Comparison of ENCODE assay signal across 11 mouse cellular contexts in the genomic region with DNA sequence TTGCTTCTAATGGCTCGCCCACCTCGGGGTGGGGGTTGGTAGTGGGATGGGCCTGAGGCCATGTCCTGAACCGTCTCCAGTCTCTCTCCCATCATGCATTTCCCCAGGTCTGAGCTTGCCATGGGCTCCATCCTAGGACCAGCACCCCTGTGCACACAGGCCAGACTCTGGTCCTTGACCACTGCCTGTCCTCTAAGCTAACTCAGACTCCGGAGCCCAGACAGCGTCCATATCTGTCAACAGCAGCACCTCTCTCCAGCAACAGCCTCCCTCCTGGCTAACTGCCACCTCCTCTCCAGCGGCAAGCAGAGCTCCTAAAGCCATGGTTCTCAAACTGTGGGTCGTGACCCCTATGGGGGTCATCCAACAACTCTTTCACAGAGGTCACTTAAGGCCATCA. TPM values are rescaled to one million over a fixed set of nuclear protein-coding genes. Genes with fewer than 3 reads are reported as not detected.
DNase-seq lines count a peak whose midpoint lies in the region; ATAC-seq and TF ChIP-seq lines count a peak whose summit lies in the region.
"Had no signal": no experiment of that assay in that cellular context is flagged by ENCODE, and none has a peak within 500 bp of the region (broad histone marks: within the 10 kb centered on the region; RNA-seq: fewer than 3 reads in every experiment).

No protein-coding gene starts in this region.

- TF ChIP-seq CTCF in liver, postnatal 0 days (IDR thresholded peaks at IDR 0.05; ENCODE audit: low read depth) = no peak

- no peak for TF ChIP-seq EP300 in liver, postnatal 0 days (IDR thresholded peaks at IDR 0.05; ENCODE audit: low read depth)

- H3K27me3 ChIP-seq in liver, embryonic 13.5 days = peaks cover 78% of the 10 kb centered on the region
- peaks cover 23% of the 10 kb centered on the region for H3K27me3 ChIP-seq in liver, postnatal 0 days (ENCODE audit: insufficient read depth, low read length)
- peaks cover 85% of the 10 kb centered on the region for H3K27me3 ChIP-seq in hindbrain, embryonic 13.5 days
- peaks cover 75% of the 10 kb centered on the region for H3K27me3 ChIP-seq in neural tube, embryonic 13.5 days

- no peak for ATAC-seq in liver, embryonic 13.5 days (ENCODE audit: low read depth)
- no peak for ATAC-seq in liver, postnatal 0 days
- 0 out of 2 replicates have a peak, but pooled peaks have one; percentile 33 for ATAC-seq in hindbrain, embryonic 13.5 days (ENCODE audit: low FRiP score)
- 0 out of 2 replicates have a peak, but pooled peaks have one; percentile 21 for ATAC-seq in neural tube, embryonic 13.5 days (ENCODE audit: low read depth)

- peak; percentile 26 for DNase-seq in adrenal gland, postnatal 10 days
- DNase-seq in adrenal gland, adult 8-10 months = no peak
- DNase-seq in liver, embryonic 13.5 days = no peak
- no peak for DNase-seq in liver, postnatal 0 days
- DNase-seq in layer of hippocampus, postnatal 10 days (ENCODE audit: low spot score in 2 of 2) = no peak
- no peak for DNase-seq in Muller cell, postnatal 12 days (ENCODE audit: inconsistent ontology term)
- DNase-seq: cerebellum, postnatal 36 days; thymus, adult 18-20 months had no signal

- no peaks in the 10 kb centered on the region for H3K36me3 ChIP-seq in liver, embryonic 13.5 days
- no peaks in the 10 kb centered on the region for H3K36me3 ChIP-seq in liver, postnatal 0 days (replicated peaks; ENCODE audit: insufficient read depth, low read length)
- H3K36me3 ChIP-seq in hindbrain, embryonic 13.5 days = no peaks in the 10 kb centered on the region
- no peaks in the 10 kb centered on the region for H3K36me3 ChIP-seq in neural tube, embryonic 13.5 days

- H3K4me1 ChIP-seq in liver, embryonic 13.5 days (replicated peaks) = peaks cover 15% of the 10 kb centered on the region
- peaks cover 3% of the 10 kb centered on the region; the same call in 1 of the 2 replicates for H3K4me1 ChIP-seq in liver, postnatal 0 days (ENCODE audit: insufficient read depth)
- peaks cover 15% of the 10 kb centered on the region for H3K4me1 ChIP-seq in hindbrain, embryonic 13.5 days (replicated peaks)
- H3K4me1 ChIP-seq in neural tube, embryonic 13.5 days (replicated peaks) = peaks cover 16% of the 10 kb centered on the region

- H3K9ac ChIP-seq in liver, embryonic 13.5 days = no peak overlapping the region
- no peak overlapping the region for H3K9ac ChIP-seq in liver, postnatal 0 days (replicated peaks)
- H3K9ac ChIP-seq in hindbrain, embryonic 13.5 days = peak overlapping the region; percentile 56; the same call in 1 of the 2 replicates
- peak overlapping the region; percentile 53 for H3K9ac ChIP-seq in neural tube, embryonic 13.5 days

- no peaks in the 10 kb centered on the region for H3K9me3 ChIP-seq in liver, embryonic 13.5 days (replicated peaks)
- no peaks in the 10 kb centered on the region for H3K9me3 ChIP-seq in liver, postnatal 0 days (ENCODE audit: low read length)
- no peaks in the 10 kb centered on the region for H3K9me3 ChIP-seq in hindbrain, embryonic 13.5 days
- H3K9me3 ChIP-seq in neural tube, embryonic 13.5 days = no peaks in the 10 kb centered on the region

- H3K4me2 ChIP-seq in liver, embryonic 13.5 days = 0 out of 2 replicates have a peak overlapping the region, but pooled peaks have one; percentile 26
- H3K4me2 ChIP-seq in liver, postnatal 0 days (ENCODE audit: low read depth, low read length) = no peak overlapping the region
- peak overlapping the region; percentile 46; the same call in 1 of the 2 replicates for H3K4me2 ChIP-seq in hindbrain, embryonic 13.5 days
- H3K4me2 ChIP-seq in neural tube, embryonic 13.5 days = peak overlapping the region; percentile 51; the same call in 1 of the 2 replicates

- no peak overlapping the region for H3K27ac ChIP-seq in liver, embryonic 13.5 days
- no peak overlapping the region for H3K27ac ChIP-seq in liver, postnatal 0 days (ENCODE audit: low read depth)
- H3K27ac ChIP-seq in hindbrain, embryonic 13.5 days = no peak overlapping the region
- no peak overlapping the region for H3K27ac ChIP-seq in neural tube, embryonic 13.5 days (replicated peaks)

- WGBS in liver, embryonic 13.5 days (ENCODE audit: insufficient replicate concordance) = 28% methylated on average over 7 of the region's 7 CpGs
- 28% methylated on average over 7 of the region's 7 CpGs for WGBS in liver, postnatal 0 days (ENCODE audit: insufficient replicate concordance)
- WGBS in hindbrain, embryonic 13.5 days = 9% methylated on average over 7 of the region's 7 CpGs
- 9% methylated on average over 7 of the region's 7 CpGs for WGBS in neural tube, embryonic 13.5 days

- no peak overlapping the region for H3K4me3 ChIP-seq in liver, embryonic 13.5 days (replicated peaks)
- no peak overlapping the region for H3K4me3 ChIP-seq in liver, postnatal 0 days (ENCODE audit: low read depth, low read length)
- H3K4me3 ChIP-seq in hindbrain, embryonic 13.5 days = no peak overlapping the region
- H3K4me3 ChIP-seq in neural tube, embryonic 13.5 days = no peak overlapping the region

RNA-seq across cellular contexts. Expression of a gene that starts 14.4 kb away (rescaled TPM):
- not detected for total RNA-seq in adrenal gland, postnatal 10 days (2021)
- not detected for total RNA-seq in adrenal gland, adult 8-10 months (2022)
- not detected in 2 replicates for polyA plus RNA-seq in liver, embryonic 13.5 days (2015; fragmentation: Nextera tagmentation; extraction: Ambion mirVana)
- polyA plus RNA-seq in liver, postnatal 0 days (2015; fragmentation: Nextera tagmentation; extraction: Ambion mirVana) = not detected in 2 replicates
- polyA plus RNA-seq in hindbrain, embryonic 13.5 days (2015; fragmentation: Nextera tagmentation; extraction: Ambion mirVana) = not detected in 2 replicates
- not detected in 2 replicates for polyA plus RNA-seq in neural tube, embryonic 13.5 days (2015; fragmentation: Nextera tagmentation; extraction: Ambion mirVana)
- total RNA-seq in layer of hippocampus, postnatal 10 days (2021) = not detected
- total RNA-seq: hematopoietic stem cell, adult 5-6 weeks had no signal

RNA-seq across cellular contexts. Expression of a gene that starts 42.8 kb away (rescaled TPM):
- total RNA-seq in adrenal gland, postnatal 10 days (2021) = 10 to 100 TPM; 26.3 to 33.2 TPM
- 10 to 100 TPM; 29.3 to 72.4 (median 56.5) TPM for total RNA-seq in adrenal gland, adult 8-10 months (2022)
- polyA plus RNA-seq in liver, embryonic 13.5 days (2015; fragmentation: Nextera tagmentation; extraction: Ambion mirVana) = 6.9 and 7.4 TPM in 2 replicates
- 4.1 and 4.4 TPM in 2 replicates for polyA plus RNA-seq in liver, postnatal 0 days (2015; fragmentation: Nextera tagmentation; extraction: Ambion mirVana)
- polyA plus RNA-seq in hindbrain, embryonic 13.5 days (2015; fragmentation: Nextera tagmentation; extraction: Ambion mirVana) = 20.6 and 27.0 TPM in 2 replicates
- 6.8 and 6.9 TPM in 2 replicates for polyA plus RNA-seq in neural tube, embryonic 13.5 days (2015; fragmentation: Nextera tagmentation; extraction: Ambion mirVana)
- total RNA-seq in layer of hippocampus, postnatal 10 days (2021) = 1 to 10 TPM; 4.6 to 5.9 TPM

Comparison
In these comparisons a context has a peak if more than half of its experiments do, and no peak if none do; other contexts are left out.
1. ATAC-seq: peak in hindbrain, embryonic 13.5 days (single experiment) and neural tube, embryonic 13.5 days (single experiment); none in liver, embryonic 13.5 days (single experiment) and liver, postnatal 0 days (single experiment).
2. H3K9ac ChIP-seq: peak in hindbrain, embryonic 13.5 days (single experiment) and neural tube, embryonic 13.5 days (single experiment); none in liver, embryonic 13.5 days (single experiment) and liver, postnatal 0 days (single experiment).